Mouse (Mus musculus): ENCODE data around the gene Esp1.
"Not testable (repeated sequence)": the region's sequence is repeated elsewhere in the genome, so short reads cannot be mapped to it uniquely, and the experiment has no call there.

Esp1 gene

DNA sequence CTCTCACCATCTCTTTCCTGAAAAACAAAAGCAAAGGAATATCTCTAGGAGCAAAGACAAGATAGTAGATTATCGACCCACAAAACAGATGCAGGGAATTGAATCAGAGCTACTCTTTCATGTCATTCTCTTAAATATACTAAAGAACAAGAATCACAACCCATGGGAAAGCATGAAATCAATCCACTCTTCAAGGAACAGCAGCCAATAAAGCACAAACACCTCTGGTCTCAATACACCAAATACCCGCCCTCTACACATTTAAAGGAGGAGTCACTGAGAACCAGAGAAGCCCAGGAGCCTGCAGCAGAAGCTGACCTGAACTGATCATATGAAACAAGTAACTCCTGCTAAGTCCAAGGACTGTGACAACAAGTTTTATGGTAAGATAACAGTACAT is at the start of gene Esp1:
Esp1 (plus strand) TSS at position 301 of the 400 bp plus-strand sequence.
- no peak for DNase-seq

- no peak for DNase-seq
Measured at GRCm38 (mm10) chr17:40716273-40716672, 10.6 kb upstream of the Esp1 start.

DNA sequence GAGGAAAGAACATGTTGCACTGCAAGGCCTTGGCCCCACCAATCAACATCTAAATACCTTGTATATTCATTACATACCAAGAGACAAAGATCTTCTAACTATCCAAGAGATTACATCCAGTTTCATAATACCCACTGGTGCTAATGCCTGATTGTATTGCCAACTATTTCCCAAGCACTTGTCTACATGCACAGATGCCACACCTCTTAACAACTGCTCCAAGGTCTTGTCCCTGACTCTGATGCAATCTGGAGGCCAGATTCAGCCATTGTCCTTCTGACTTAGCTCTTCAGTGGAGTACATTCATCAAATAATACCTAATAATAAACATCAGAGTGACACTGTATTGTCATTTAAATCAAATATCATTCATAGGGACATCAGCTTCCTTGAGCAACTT is 9.9 kb upstream of the Esp1 start:
- not testable (repeated sequence) for DNase-seq

DNA sequence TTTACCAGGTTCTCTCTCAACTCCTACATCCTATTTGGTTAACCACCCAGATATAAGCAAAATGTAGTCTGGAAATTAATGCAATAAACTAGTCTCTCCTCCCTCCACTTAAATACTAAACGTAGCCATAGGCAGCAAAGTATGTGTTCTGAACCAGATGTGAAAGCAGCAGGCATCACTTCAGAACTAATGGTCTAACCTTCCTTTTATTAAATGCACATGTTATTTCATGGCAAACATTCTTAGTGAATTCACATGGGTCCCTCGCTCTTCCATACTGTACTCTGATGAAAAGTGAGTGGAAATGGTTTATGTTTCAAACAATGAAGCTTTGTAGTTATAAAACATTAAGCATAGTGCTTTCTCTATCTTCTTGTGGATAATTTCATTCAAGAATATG is 4.4 kb downstream of the Esp1 start:
- no peak for DNase-seq

DNA sequence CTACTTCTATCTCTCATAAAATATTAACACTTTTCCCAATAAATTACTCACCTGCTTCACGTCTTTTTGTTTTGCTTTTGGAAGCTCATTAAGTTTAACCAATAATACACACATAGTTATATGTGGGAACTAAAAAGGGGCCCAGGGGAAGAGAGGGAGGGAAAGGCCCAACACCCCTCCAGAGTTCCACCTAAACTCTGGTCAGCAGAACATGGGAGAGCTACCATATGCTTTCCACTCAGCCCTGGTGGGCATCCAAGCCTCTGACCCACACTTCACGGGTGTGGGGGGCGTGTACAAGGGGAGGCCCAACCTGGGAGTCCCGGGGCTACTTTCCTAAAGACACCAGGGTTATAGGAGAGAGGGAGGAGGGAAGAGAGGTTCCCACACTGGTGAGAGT is 4.8 kb downstream of the Esp1 start:
- DNase-seq = no peak

DNA sequence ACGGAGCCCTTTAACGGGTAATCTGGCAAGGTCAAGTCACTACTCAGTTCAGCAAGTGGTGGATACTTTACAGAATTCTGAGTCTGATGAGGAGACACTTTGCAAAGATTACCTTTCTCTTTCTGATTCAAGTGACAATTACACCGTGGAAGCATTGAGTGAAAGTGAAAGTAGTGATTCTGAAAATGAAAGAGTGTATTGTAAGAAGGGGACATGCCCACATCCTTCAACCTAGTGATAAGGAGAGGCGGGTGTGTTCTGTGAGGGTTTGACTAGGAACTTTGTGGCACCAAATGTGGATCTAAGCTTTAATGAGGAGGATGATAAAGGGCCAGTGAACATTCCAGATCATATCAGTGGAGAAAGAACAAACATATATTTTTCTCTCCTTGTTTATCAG is 36.7 kb downstream of the Esp1 start:
- DNase-seq = no peak

GRCm38 (mm10) chr17:40767120-40767519 is 40.2 kb downstream of the Esp1 start:
- DNase-seq = no peak
